Mouse (Mus musculus) liver, embryonic 16.5 days (tissue): ENCODE data around the gene Hus1. TPM values are rescaled to one million over a fixed set of nuclear protein-coding genes. Genes with fewer than 3 reads are reported as not detected.
A peak's percentile ranks its signal among the peaks of the same experiment; 100 is the strongest.

Source experiments
- ATAC-seq: fragments of 200-750 bp; cut with Nextera tagmentation; 2 replicates; pipeline ENCODE4 v1.8.0; 2017; ENCODE audit warnings: low read depth, mild to moderate bottlenecking, moderate number of reproducible peaks, moderate library complexity
- H3K27ac ChIP-seq: fragments of 300-500 bp; sonication (generic); 2 replicates; pipeline ENCODE4 v1.5.1; 2014; ENCODE audit warnings: mild to moderate bottlenecking, low read length
- H3K27me3 ChIP-seq: fragments of 300-500 bp; sonication (generic); 2 replicates; pipeline ENCODE4 v1.6.1; 2014; ENCODE audit warnings: low read depth, low read length, mixed read lengths; ENCODE audit not compliant: control insufficient read depth, insufficient read depth
- H3K36me3 ChIP-seq: fragments of 300-500 bp; sonication (generic); 2 replicates; pipeline ENCODE4 v1.6.1; 2014; ENCODE audit warnings: mild to moderate bottlenecking; ENCODE audit not compliant: control insufficient read depth, insufficient read depth
- H3K4me1 ChIP-seq: fragments of 300-500 bp; sonication (generic); 2 replicates; pipeline ENCODE4 v1.6.1; 2014; ENCODE audit warnings: low read depth, low read length, mixed read lengths; ENCODE audit not compliant: control insufficient read depth
- H3K4me2 ChIP-seq: fragments of 300-500 bp; sonication (generic); 2 replicates; pipeline ENCODE4 v1.6.1; 2014; ENCODE audit warnings: low read depth, low read length, mixed read lengths
- H3K4me3 ChIP-seq: fragments of 300-500 bp; sonication (generic); 2 replicates; pipeline ENCODE4 v1.5.1; 2014; ENCODE audit warnings: low read depth, mild to moderate bottlenecking, low read length
- H3K9ac ChIP-seq: fragments of 300-500 bp; sonication (generic); 2 replicates; pipeline ENCODE4 v1.6.1; 2014; ENCODE audit warnings: low read depth, low read length
- H3K9me3 ChIP-seq: fragments of 300-500 bp; sonication (generic); replicated peaks from 2 replicates; pipeline ENCODE4 v1.6.1; 2016; ENCODE audit warnings: low read length; ENCODE audit not compliant: control insufficient read depth
- WGBS: fragments of 180-500 bp; shearing (Covaris S2); extraction: QIAGEN DNeasy Blood & Tissue Kit; methylation state at CpG from one replicate; pipeline ENCODE4 v1.1.7; 2014; ENCODE audit not compliant: insufficient replicate concordance; 5-methylcytosine and 5-hydroxymethylcytosine counted together
- polyA plus RNA-seq: library from polyadenylated mRNA; unstranded; fragments of >200 nt; fragmentation: Nextera tagmentation; extraction: Ambion mirVana; gene quantifications from 2 replicates; pipeline ENCODE4 v1.2.1, GENCODE M21; 2015

Hus1 gene
- polyA plus RNA-seq, 1 experiment from 2014 or later = 6.6 TPM

DNA sequence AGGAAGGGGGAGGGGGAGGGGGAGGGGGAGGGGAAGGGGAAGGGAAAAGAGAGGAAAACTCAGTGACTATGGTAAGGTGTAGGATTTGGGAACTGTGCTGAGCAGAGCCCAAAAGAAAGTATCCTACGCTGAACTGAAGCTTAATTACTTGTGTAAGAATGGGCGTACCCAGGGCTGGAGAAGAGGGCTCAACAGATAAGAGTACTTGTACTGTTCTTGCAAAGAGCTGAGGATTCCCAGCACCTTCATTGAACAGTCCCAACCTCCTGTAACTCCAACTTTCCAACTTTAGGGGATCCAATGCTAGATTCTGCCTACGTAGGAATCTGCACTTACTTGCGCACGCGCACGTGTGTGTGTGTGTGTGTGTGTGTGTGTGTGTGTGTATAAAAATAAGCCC is 42.9 kb downstream of the Hus1 start:
- peak; percentile 58; the same call in 1 of the 2 replicates for ATAC-seq
- H3K4me2 ChIP-seq = no peak overlapping the region
- H3K4me1 ChIP-seq = peaks cover 13% of the 10 kb centered on the region
- H3K9ac ChIP-seq = no peak overlapping the region
- H3K36me3 ChIP-seq = no peaks in the 10 kb centered on the region
- H3K27me3 ChIP-seq = no peaks in the 10 kb centered on the region
- 73% methylated on average over 7 of the region's 7 CpGs for WGBS
- H3K4me3 ChIP-seq = no peak overlapping the region
- H3K9me3 ChIP-seq = no peaks in the 10 kb centered on the region
- no peak overlapping the region for H3K27ac ChIP-seq

DNA sequence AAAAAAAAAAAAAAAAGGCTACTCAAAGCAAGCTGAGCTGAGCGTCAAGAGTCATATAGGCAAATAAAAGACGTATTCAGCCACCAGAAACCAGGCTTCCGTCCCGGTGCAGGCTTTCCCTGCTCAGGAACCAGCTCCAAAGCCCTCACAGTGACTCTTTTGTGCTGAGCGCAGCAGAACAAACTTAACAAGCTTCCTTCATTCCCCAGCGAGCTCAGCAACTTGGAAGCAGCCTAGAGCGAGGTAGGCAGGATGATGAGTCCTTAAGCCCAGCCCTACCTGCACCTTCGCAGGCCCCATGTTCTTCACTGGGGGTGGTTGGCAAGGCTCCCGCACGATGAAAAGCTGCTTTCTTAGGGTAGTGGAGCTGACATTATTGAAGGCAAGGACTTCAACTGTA is 52.4 kb downstream of the Hus1 start:
- ATAC-seq = no peak
- H3K4me2 ChIP-seq = no peak overlapping the region
- WGBS = 56% methylated on average over 10 of the region's 10 CpGs
- H3K27me3 ChIP-seq = no peaks in the 10 kb centered on the region
- H3K4me1 ChIP-seq = no peaks in the 10 kb centered on the region
- no peaks in the 10 kb centered on the region for H3K36me3 ChIP-seq
- H3K27ac ChIP-seq = no peak overlapping the region
- H3K9me3 ChIP-seq = no peaks in the 10 kb centered on the region
- no peak overlapping the region for H3K4me3 ChIP-seq
- no peak overlapping the region for H3K9ac ChIP-seq

DNA sequence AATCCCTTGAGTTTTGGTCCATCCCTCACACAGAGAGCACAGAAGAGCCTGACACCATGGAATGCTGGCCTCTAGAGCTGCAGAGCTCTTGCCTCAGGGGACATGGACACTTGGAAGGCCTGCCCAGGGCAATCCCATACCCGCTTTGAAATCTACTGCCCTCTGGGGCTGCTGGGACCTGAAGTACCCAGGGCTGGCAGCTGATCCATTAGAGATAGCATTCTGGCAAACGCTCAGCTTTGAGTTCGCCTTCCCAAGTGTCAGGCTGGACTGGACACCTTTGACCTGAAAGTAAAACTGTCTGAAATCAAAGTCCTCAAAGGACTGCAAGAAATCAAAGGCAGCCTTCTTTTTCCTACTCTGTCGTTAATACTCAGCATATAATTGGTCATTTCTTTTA is 52.9 kb downstream of the Hus1 start:
- Histone ChIP-seq H3K27ac (no peak overlapping the region), H3K9ac (no peak overlapping the region), H3K4me1 (no peaks in the 10 kb centered on the region), H3K4me3 (no peak overlapping the region), H3K36me3 (no peaks in the 10 kb centered on the region), H3K4me2 (no peak overlapping the region), H3K9me3 (no peaks in the 10 kb centered on the region), H3K27me3 (no peaks in the 10 kb centered on the region)
- 59% methylated on average over 4 of the region's 4 CpGs for WGBS
- ATAC-seq = no peak; the same call in 1 of the 2 replicates

DNA sequence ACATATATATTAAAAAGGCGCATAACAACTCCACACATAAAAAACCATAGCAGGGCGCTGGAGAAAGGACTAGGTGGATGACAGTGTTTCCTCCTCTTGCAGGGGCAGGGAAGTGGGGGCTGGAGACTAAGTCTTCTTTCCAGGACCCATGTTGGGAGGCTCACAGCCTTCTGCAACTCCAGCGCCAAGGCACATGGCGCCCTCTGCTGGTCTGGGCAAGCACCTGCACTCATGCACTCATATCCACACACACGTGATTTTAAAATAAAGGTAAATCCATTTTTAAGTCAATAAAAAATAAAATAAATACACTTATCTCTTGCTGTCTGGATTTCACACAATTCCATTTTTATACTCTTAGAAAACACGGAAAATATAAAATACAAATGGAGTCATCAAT is 54.0 kb downstream of the Hus1 start:
- Histone ChIP-seq H3K9ac (no peak overlapping the region), H3K27ac (no peak overlapping the region), H3K4me3 (no peak overlapping the region), H3K4me2 (no peak overlapping the region), H3K9me3 (no peaks in the 10 kb centered on the region), H3K27me3 (no peaks in the 10 kb centered on the region), H3K36me3 (no peaks in the 10 kb centered on the region), H3K4me1 (no peaks in the 10 kb centered on the region)
- no peak for ATAC-seq
- WGBS = 48% methylated on average over 6 of the region's 6 CpGs

DNA sequence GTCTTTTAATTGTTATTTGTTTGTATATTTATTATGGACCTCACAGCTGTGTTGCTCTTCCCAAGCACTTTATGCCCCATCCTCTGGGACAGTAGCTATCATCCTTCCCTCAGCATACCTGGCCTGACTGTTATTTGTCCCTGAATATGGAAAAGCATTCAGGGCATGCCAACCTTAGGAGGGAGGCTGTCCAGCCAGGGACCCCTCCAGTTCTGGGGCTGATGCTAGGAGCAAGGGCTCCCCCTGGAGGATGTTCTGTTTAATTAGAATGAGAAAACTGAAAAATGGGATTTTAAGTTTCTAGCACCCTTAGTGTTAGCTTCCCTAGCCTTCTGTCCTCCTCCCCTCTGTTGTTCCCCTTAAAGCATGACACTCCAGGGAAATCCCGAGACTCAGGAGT is 55.3 kb downstream of the Hus1 start:
- H3K27me3 ChIP-seq = no peaks in the 10 kb centered on the region
- H3K9me3 ChIP-seq = no peaks in the 10 kb centered on the region
- no peak overlapping the region for H3K4me3 ChIP-seq
- no peak overlapping the region for H3K4me2 ChIP-seq
- no peak for ATAC-seq
- no peaks in the 10 kb centered on the region for H3K36me3 ChIP-seq
- H3K4me1 ChIP-seq = no peaks in the 10 kb centered on the region
- 3% methylated on average over 1 of the region's 1 CpGs for WGBS
- H3K27ac ChIP-seq = no peak overlapping the region
- no peak overlapping the region for H3K9ac ChIP-seq

DNA sequence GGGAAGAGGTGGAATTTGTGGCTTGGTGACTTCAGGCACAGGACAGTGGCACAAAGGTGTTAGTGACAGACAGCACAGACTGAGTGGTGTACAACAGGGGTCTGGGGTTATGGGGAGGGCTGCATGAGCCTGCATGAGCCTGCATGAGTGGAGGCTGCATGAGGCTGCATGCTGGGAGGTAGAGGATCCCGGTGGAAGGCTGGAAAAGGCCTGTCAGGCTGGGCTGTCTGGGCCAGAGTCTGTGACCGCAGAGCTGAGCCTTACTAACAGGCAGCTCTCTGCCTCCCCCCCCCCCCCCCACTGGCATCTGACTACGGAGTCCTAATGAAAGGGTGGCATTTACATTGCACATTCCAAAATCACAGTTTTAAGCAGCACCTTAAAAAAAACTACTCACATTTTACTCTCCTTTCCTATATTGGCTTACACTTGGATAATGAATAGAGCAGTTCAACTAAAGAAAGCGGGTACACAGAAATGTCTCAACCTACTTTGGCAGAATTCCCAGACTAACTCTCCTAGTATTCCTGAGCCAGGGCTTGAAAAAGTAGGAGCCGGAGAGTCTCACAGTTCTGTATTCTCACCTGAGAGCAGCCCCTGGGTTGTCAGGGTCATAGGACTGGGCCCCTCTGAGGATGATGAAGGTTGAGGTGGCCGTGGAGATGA is 61.1 kb downstream of the Hus1 start:
- Histone ChIP-seq H3K9me3 (no peaks in the 10 kb centered on the region), H3K4me3 (no peak overlapping the region), H3K27me3 (no peaks in the 10 kb centered on the region), H3K9ac (no peak overlapping the region), H3K4me2 (no peak overlapping the region), H3K27ac (no peak overlapping the region), H3K36me3 (no peaks in the 10 kb centered on the region), H3K4me1 (no peaks in the 10 kb centered on the region)
- WGBS = 79% methylated on average over 6 of the region's 6 CpGs
- ATAC-seq = no peak

DNA sequence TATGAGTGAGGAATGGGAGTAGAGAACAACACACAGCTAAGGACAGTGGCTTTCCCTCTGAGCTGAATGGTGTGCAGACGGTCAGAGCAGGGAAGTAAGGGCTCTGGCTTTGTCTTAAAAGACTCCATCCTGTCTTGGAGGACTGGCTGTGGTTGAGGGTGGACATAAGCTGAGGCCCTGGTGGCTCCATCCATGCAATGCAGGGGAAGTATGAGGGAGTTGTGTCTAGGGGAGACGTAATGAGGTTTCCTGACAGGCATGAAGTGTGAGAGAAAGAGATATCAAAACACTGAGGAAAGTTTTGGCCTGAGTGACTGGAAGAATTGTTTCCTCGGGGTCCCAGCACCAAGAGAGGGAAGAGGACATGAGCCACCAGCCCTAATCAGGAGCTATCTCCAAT is 62.1 kb downstream of the Hus1 start:
- Histone ChIP-seq H3K27ac (no peak overlapping the region), H3K36me3 (no peaks in the 10 kb centered on the region), H3K4me2 (no peak overlapping the region), H3K4me3 (no peak overlapping the region), H3K27me3 (no peaks in the 10 kb centered on the region), H3K9ac (no peak overlapping the region), H3K4me1 (no peaks in the 10 kb centered on the region), H3K9me3 (no peaks in the 10 kb centered on the region)
- ATAC-seq = no peak
- WGBS = 29% methylated on average over 3 of the region's 3 CpGs

DNA sequence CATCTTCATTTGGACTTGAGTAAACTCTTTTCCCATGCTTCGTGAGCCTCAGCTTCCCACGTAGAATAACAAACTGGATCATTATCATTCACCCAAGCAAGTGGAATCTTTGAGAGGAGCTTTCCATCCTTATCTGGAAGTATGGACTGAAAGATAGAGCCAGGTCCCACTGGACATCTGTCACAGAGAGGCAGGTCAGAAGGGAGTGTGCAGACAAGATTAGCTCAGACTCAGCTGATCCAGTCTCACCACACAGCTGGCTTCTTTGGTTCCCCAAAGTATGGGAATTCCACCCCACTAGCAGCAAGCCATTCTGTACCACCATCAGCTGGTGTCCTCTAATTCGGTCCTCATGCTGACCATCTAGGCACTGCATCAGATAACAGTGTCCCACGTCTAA is 66.9 kb downstream of the Hus1 start:
- 32% methylated on average over 4 of the region's 4 CpGs for WGBS
- Histone ChIP-seq H3K36me3 (no peaks in the 10 kb centered on the region), H3K4me1 (no peaks in the 10 kb centered on the region), H3K27ac (no peak overlapping the region), H3K4me2 (no peak overlapping the region), H3K9ac (no peak overlapping the region), H3K27me3 (no peaks in the 10 kb centered on the region), H3K9me3 (no peaks in the 10 kb centered on the region), H3K4me3 (no peak overlapping the region)
- peak; percentile 79 for ATAC-seq
